9 mouse cellular contexts compared by ENCODE assay signal in the genomic region with DNA sequence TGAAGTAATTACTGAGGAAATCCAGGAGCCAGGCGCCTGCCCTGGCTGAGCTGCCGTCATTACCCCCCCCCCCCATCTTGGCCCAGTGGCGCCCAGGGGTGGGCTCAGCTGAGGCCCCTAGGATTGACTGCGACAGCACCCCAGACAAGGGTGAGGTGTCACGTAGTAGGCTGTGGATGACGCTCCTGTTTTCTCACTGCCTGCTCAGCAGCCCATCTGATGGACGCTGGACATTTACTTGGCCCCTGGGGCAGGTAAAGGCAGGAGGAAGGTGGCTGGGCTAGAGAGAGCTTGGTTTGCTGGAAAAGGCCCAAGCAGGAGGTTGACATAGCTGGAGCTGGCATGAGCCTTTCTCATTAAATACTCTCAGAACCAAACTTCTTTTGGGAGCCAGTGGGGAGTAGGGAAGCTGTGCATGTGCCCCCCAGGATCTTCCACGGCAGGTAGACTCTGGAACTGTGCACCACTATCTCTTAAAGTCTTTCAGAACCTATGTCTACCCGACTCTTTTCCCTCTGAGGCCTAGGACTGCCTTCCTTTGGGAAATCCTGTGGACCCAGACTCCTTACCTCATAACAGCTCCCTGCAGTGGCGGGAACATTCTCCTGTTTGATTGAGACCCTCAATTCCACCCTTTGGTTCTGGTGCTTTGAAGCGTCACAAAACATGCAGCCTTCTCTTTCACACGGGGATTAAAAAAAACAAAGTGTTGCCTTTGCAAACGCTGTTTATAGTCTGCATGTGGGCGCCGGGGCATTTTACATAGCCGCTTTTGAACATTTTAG. TPM values are rescaled to one million over a fixed set of nuclear protein-coding genes. Genes with fewer than 3 reads are reported as not detected.
DNase-seq lines count a peak whose midpoint lies in the region; ATAC-seq and TF ChIP-seq lines count a peak whose summit lies in the region.
"Had no signal": no experiment of that assay in that cellular context is flagged by ENCODE, and none has a peak within 500 bp of the region (broad histone marks: within the 10 kb centered on the region; RNA-seq: fewer than 3 reads in every experiment).

No protein-coding gene starts in this region.

- H3K4me3 ChIP-seq in heart, embryonic 13.5 days = peak overlapping the region; percentile 62
- peak overlapping the region; percentile 96 for H3K4me3 ChIP-seq in cortical plate, adult 2 months (ENCODE audit: insufficient read depth, low read length)
- H3K4me3 ChIP-seq in forebrain, postnatal 0 days (ENCODE audit: low read depth, low read length) = peak overlapping the region; percentile 49
- peak overlapping the region; percentile 81 for H3K4me3 ChIP-seq in midbrain, embryonic 13.5 days (replicated peaks)
- H3K4me3 ChIP-seq: erythroblast, embryonic 14.5 days had no signal

- no peaks in the 10 kb centered on the region for H3K9me3 ChIP-seq in heart, embryonic 13.5 days
- no peaks in the 10 kb centered on the region for H3K9me3 ChIP-seq in forebrain, postnatal 0 days (ENCODE audit: low read length)
- H3K9me3 ChIP-seq in midbrain, embryonic 13.5 days = no peaks in the 10 kb centered on the region

- ATAC-seq in heart, embryonic 13.5 days (ENCODE audit: extremely low read depth, insufficient number of reproducible peaks, low FRiP score, low TSS enrichment) = no peak
- ATAC-seq in forebrain, postnatal 0 days = no peak
- ATAC-seq in midbrain, embryonic 13.5 days = peak; percentile 28

- no peaks in the 10 kb centered on the region for H3K36me3 ChIP-seq in heart, embryonic 13.5 days
- no peaks in the 10 kb centered on the region for H3K36me3 ChIP-seq in forebrain, postnatal 0 days (ENCODE audit: insufficient read depth)
- no peaks in the 10 kb centered on the region for H3K36me3 ChIP-seq in midbrain, embryonic 13.5 days

- no peak for DNase-seq in heart, adult 9 months (ENCODE audit: low spot score in 2 of 2)
- peak; percentile 64 for DNase-seq in forebrain, postnatal 0 days
- no peak for DNase-seq in urinary bladder, adult 18-20 months (ENCODE audit: low spot score in 2 of 2)
- DNase-seq in ovary, adult 18-20 months (ENCODE audit: low spot score) = no peak
- DNase-seq in ovary, postnatal 14 days (ENCODE audit: low spot score) = no peak

- peaks cover 34% of the 10 kb centered on the region for H3K4me1 ChIP-seq in heart, embryonic 13.5 days
- H3K4me1 ChIP-seq in cortical plate, adult 2 months (ENCODE audit: control insufficient read depth, insufficient read depth, low read length) = peaks cover 1% of the 10 kb centered on the region; the same call in 1 of the 2 replicates
- H3K4me1 ChIP-seq in forebrain, postnatal 0 days (ENCODE audit: insufficient read depth) = peaks cover 16% of the 10 kb centered on the region
- H3K4me1 ChIP-seq in midbrain, embryonic 13.5 days (replicated peaks) = peaks cover 58% of the 10 kb centered on the region

- H3K27ac ChIP-seq in heart, embryonic 13.5 days (replicated peaks) = no peak overlapping the region
- H3K27ac ChIP-seq in cortical plate, adult 2 months (ENCODE audit: insufficient read depth, low read length) = no peak overlapping the region
- H3K27ac ChIP-seq in forebrain, postnatal 0 days (ENCODE audit: low read depth, low read length) = peak overlapping the region; percentile 79
- H3K27ac ChIP-seq in midbrain, embryonic 13.5 days = peak overlapping the region; percentile 98

- H3K9ac ChIP-seq in heart, embryonic 13.5 days = peak overlapping the region; percentile 83
- H3K9ac ChIP-seq in forebrain, postnatal 0 days = peak overlapping the region; percentile 67
- H3K9ac ChIP-seq in midbrain, embryonic 13.5 days (replicated peaks) = peak overlapping the region; percentile 92

- 54% methylated on average over 16 of the region's 16 CpGs for WGBS in heart, embryonic 13.5 days
- 7% methylated on average over 16 of the region's 16 CpGs for WGBS in forebrain, postnatal 0 days
- WGBS in midbrain, embryonic 13.5 days = 5% methylated on average over 16 of the region's 16 CpGs

- peaks cover 34% of the 10 kb centered on the region for H3K27me3 ChIP-seq in heart, embryonic 13.5 days (replicated peaks)
- H3K27me3 ChIP-seq in forebrain, postnatal 0 days (ENCODE audit: insufficient read depth, low read length) = no peaks in the 10 kb centered on the region
- H3K27me3 ChIP-seq in midbrain, embryonic 13.5 days = no peaks in the 10 kb centered on the region

- H3K4me2 ChIP-seq in heart, embryonic 13.5 days = peak overlapping the region; percentile 95
- H3K4me2 ChIP-seq in forebrain, postnatal 0 days (ENCODE audit: low read depth) = peak overlapping the region; percentile 67
- H3K4me2 ChIP-seq in midbrain, embryonic 13.5 days (replicated peaks) = peak overlapping the region; percentile 81

- TF ChIP-seq POLR2A in cortical plate, adult 2 months (IDR thresholded peaks at IDR 0.05; ENCODE audit: extremely low read depth, insufficient read depth, low read length) = no peak

- TF ChIP-seq CTCF in cortical plate, adult 2 months (IDR thresholded peaks at IDR 0.05; ENCODE audit: extremely low read depth, insufficient read depth, low read length) = no peak
- TF ChIP-seq CTCF in forebrain, postnatal 0 days (IDR thresholded peaks at IDR 0.05; ENCODE audit: low read depth) = no peak

RNA-seq across cellular contexts. Expression of gene Plekha6, which starts 19.3 kb away (rescaled TPM):
- 10.6 and 10.7 TPM in 2 replicates for polyA plus RNA-seq in heart, embryonic 13.5 days (2015; fragmentation: Nextera tagmentation; extraction: Ambion mirVana)
- polyA plus RNA-seq in cortical plate, adult 2 months (2012; rRNA removed) = 82.2 and 83.2 TPM in 2 replicates
- 23.2 and 28.6 TPM in 2 replicates for total RNA-seq in forebrain, postnatal 0 days (2014; rRNA removed)
- polyA plus RNA-seq in forebrain, postnatal 0 days (2015; fragmentation: Nextera tagmentation; extraction: Ambion mirVana) = 3.4 and 5.7 TPM in 2 replicates
- 25.4 and 28.5 TPM in 2 replicates for polyA plus RNA-seq in midbrain, embryonic 13.5 days (2015; fragmentation: Nextera tagmentation; extraction: Ambion mirVana)

RNA-seq across cellular contexts. Expression of gene Ppp1r15b, which starts 52.4 kb away (rescaled TPM):
- polyA plus RNA-seq in heart, embryonic 13.5 days (2015; fragmentation: Nextera tagmentation; extraction: Ambion mirVana) = 24.2 and 24.8 TPM in 2 replicates
- 23.9 and 25.6 TPM in 2 replicates for polyA plus RNA-seq in cortical plate, adult 2 months (2012; rRNA removed)
- total RNA-seq in forebrain, postnatal 0 days (2014; rRNA removed) = 35.0 and 49.5 TPM in 2 replicates
- polyA plus RNA-seq in forebrain, postnatal 0 days (2015; fragmentation: Nextera tagmentation; extraction: Ambion mirVana) = 13.9 and 18.7 TPM in 2 replicates
- polyA plus RNA-seq in midbrain, embryonic 13.5 days (2015; fragmentation: Nextera tagmentation; extraction: Ambion mirVana) = 33.2 and 34.3 TPM in 2 replicates

Comparison
In these comparisons a context has a peak if more than half of its experiments do, and no peak if none do; other contexts are left out.
1. H3K27ac ChIP-seq: peak in forebrain, postnatal 0 days (single experiment) and midbrain, embryonic 13.5 days (single experiment); none in heart, embryonic 13.5 days (single experiment) and cortical plate, adult 2 months (single experiment).
2. Peak in every context shown above with its lines, with median percentiles within 50 percentile points of each other: H3K4me2 ChIP-seq, H3K4me3 ChIP-seq and H3K9ac ChIP-seq.